Mouse (Mus musculus): ENCODE data around the gene Cfap206. TPM values are rescaled to one million over a fixed set of nuclear protein-coding genes. Genes with fewer than 3 reads are reported as not detected.

The Cfap206 gene
- polyA plus RNA-seq, 1 experiment from 2014 or later: 1.8 TPM

DNA sequence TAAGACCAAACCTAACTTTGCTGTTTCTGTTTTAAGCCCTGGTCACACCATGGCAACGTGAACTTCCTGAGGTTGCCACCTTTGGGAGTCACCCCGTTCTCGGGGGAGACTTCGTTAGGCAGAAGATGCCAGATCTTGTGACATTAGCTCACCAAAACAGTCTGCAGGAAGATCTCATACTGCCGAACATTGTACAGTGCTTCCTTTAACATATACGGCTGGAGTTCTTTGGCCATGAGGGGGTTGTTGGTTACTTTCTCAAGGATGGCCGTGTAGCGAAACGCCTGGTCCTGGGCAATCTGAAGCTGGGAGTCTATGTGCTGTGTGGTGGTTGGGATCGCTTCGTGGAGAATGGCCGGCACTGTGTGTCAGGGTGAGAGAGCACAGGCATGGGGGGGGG is 10.6 kb downstream of the Cfap206 start:
- no peak overlapping the region for H3K27ac ChIP-seq
- H3K4me1 ChIP-seq: no peaks in the 10 kb centered on the region
- H3K4me3 ChIP-seq (replicated peaks): no peak overlapping the region
- no peaks in the 10 kb centered on the region for H3K36me3 ChIP-seq (replicated peaks)
- no peak for ATAC-seq (ENCODE audit: low FRiP score)
- 96% methylated on average over 12 of the region's 12 CpGs for WGBS
- H3K9me3 ChIP-seq: peaks cover 11% of the 10 kb centered on the region; the same call in 1 of the 2 replicates
- no peaks in the 10 kb centered on the region for H3K27me3 ChIP-seq
- H3K4me2 ChIP-seq: no peak overlapping the region
- no peak overlapping the region for H3K9ac ChIP-seq

GRCm38 (mm10) chr4:34715062-34715461 is 14.9 kb downstream of the Cfap206 start:
- Histone ChIP-seq H3K9ac (no peak overlapping the region), H3K27me3 (no peaks in the 10 kb centered on the region), H3K4me2 (no peak overlapping the region), H3K4me3 (replicated peaks) (no peak overlapping the region), H3K36me3 (replicated peaks) (no peaks in the 10 kb centered on the region), H3K27ac (no peak overlapping the region), H3K9me3 (peaks cover 7% of the 10 kb centered on the region; the same call in 1 of the 2 replicates), H3K4me1 (no peaks in the 10 kb centered on the region)
- no peak for ATAC-seq (ENCODE audit: low FRiP score)
- 97% methylated on average over 1 of the region's 1 CpGs for WGBS

DNA sequence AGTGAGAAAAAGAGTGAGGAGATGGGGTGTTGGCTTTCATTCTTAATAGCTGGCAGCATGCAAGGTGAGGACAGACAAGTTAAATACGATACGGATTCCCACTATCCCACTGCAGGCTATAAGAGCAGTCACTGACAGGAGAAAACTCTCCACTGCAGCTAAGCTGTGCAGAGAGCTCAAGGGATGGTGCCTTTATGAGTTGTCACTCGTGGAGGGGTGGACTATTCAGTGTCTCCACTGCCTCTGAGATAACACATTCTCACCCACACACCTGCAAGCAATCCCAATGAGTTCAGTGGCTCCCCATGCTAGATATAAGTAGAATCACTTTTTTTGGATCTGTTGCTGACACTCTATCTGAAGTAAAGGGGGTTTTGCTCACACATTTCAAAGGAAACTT is 21.9 kb downstream of the Cfap206 start:
- 86% methylated on average over 3 of the region's 3 CpGs for WGBS
- no peak overlapping the region for H3K9ac ChIP-seq
- no peaks in the 10 kb centered on the region for H3K36me3 ChIP-seq (replicated peaks)
- no peaks in the 10 kb centered on the region for H3K4me1 ChIP-seq
- H3K9me3 ChIP-seq: no peaks in the 10 kb centered on the region
- no peak for ATAC-seq (ENCODE audit: low FRiP score)
- no peak overlapping the region for H3K27ac ChIP-seq
- no peak overlapping the region for H3K4me3 ChIP-seq (replicated peaks)
- H3K4me2 ChIP-seq: no peak overlapping the region
- H3K27me3 ChIP-seq: no peaks in the 10 kb centered on the region

- H3K4me3 ChIP-seq (replicated peaks): no peak overlapping the region
- 74% methylated on average over 3 of the region's 3 CpGs for WGBS
- no peak overlapping the region for H3K4me2 ChIP-seq
- no peak overlapping the region for H3K9ac ChIP-seq
- ATAC-seq (ENCODE audit: low FRiP score): no peak
- no peaks in the 10 kb centered on the region for H3K27me3 ChIP-seq
- H3K27ac ChIP-seq: no peak overlapping the region
- no peaks in the 10 kb centered on the region for H3K4me1 ChIP-seq
- H3K9me3 ChIP-seq: no peaks in the 10 kb centered on the region
- no peaks in the 10 kb centered on the region for H3K36me3 ChIP-seq (replicated peaks)
Observed at GRCm38 (mm10) chr4:34707248-34707647, 22.8 kb downstream of the Cfap206 start.

DNA sequence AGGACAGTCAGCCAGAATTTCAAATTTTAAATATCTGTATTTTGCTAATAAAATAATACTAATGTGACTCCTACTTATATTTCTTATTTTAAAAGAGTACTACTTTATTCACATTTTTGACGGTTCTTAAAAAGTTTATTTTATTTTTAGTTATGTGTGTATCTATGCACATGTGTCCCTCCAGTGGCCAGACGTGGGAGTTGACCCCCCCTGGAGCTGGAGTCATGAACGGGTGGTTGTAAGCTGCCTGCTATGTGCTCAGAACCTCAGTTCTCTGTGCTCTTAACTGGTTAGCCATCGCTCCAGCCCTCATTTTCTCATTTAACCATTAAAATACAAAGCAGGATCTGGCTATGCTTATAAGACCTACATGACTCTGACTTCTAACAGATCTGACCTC is 27.0 kb downstream of the Cfap206 start:
- Histone ChIP-seq H3K9ac (no peak overlapping the region), H3K4me2 (no peak overlapping the region), H3K27me3 (no peaks in the 10 kb centered on the region), H3K27ac (no peak overlapping the region), H3K9me3 (no peaks in the 10 kb centered on the region), H3K36me3 (replicated peaks) (no peaks in the 10 kb centered on the region), H3K4me3 (replicated peaks) (no peak overlapping the region), H3K4me1 (no peaks in the 10 kb centered on the region)
- WGBS: 79% methylated on average over 4 of the region's 4 CpGs
- no peak for ATAC-seq (ENCODE audit: low FRiP score)

GRCm38 (mm10) chr4:34702231-34702630 is 27.8 kb downstream of the Cfap206 start:
- Histone ChIP-seq H3K4me2 (no peak overlapping the region), H3K9ac (no peak overlapping the region), H3K36me3 (replicated peaks) (no peaks in the 10 kb centered on the region), H3K4me1 (no peaks in the 10 kb centered on the region), H3K4me3 (replicated peaks) (no peak overlapping the region), H3K9me3 (no peaks in the 10 kb centered on the region), H3K27ac (no peak overlapping the region), H3K27me3 (no peaks in the 10 kb centered on the region)
- no peak for ATAC-seq (ENCODE audit: low FRiP score)
- 96% methylated on average over 11 of the region's 11 CpGs for WGBS

GRCm38 (mm10) chr4:34701528-34701927 is 28.5 kb downstream of the Cfap206 start:
- H3K4me3 ChIP-seq (replicated peaks): no peak overlapping the region
- H3K9me3 ChIP-seq: no peaks in the 10 kb centered on the region
- no peak overlapping the region for H3K4me2 ChIP-seq
- H3K4me1 ChIP-seq: no peaks in the 10 kb centered on the region
- 53% methylated on average over 5 of the region's 5 CpGs for WGBS
- H3K27me3 ChIP-seq: no peaks in the 10 kb centered on the region
- no peak overlapping the region for H3K9ac ChIP-seq
- H3K36me3 ChIP-seq (replicated peaks): no peaks in the 10 kb centered on the region
- peak; percentile 51; the same call in 1 of the 2 replicates for ATAC-seq (ENCODE audit: low FRiP score)
- no peak overlapping the region for H3K27ac ChIP-seq

GRCm38 (mm10) chr4:34688021-34688420 is 42.0 kb downstream of the Cfap206 start:
- Histone ChIP-seq H3K4me1 (peaks cover 9% of the 10 kb centered on the region), H3K9ac (no peak overlapping the region), H3K4me3 (replicated peaks) (no peak overlapping the region), H3K27me3 (no peaks in the 10 kb centered on the region), H3K36me3 (replicated peaks) (0 out of 2 replicates have a peak, but pooled peaks cover 2% of the 10 kb centered on the region), H3K9me3 (no peaks in the 10 kb centered on the region), H3K4me2 (no peak overlapping the region), H3K27ac (no peak overlapping the region)
- ATAC-seq (ENCODE audit: low FRiP score): no peak
- WGBS: 82% methylated on average over 3 of the region's 3 CpGs

DNA sequence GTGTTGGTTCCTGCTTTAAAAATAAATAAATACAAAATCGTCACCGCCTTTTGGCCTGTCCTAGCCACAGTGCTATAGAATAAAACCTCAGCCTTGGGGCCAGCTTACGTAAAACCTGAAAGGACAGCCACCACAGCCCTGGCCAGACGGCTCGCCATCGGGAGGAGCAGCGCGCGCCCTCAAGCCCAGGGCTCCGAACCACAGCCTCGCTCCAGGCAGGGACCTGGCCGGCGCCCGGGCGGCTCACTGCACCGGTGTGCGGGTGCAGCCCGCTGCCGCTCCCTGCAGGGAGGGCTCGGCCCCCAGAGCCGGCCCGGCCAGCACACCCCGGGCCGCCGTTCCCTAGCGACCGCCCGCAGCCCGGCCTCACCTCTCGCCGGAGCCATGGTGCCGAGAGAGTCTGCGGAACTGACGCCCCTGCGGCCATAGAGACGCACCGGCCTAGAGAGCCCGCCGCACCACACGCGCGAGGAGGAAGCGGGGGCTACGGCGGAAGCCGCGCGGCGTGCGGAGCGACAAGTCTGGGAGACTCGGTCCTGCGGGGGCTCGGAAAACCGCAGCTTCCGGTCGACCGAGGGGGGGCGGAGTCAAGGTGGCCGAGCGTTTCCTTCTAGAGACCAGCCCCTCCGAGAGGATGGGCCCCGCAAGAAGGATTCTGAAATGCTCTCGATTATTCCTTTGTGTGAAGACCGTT is 43.0 kb downstream of the Cfap206 start, which contains the start of gene Slc35a1:
Slc35a1 (minus strand) TSS at position 565 of the 694 bp plus-strand sequence.
- H3K4me2 ChIP-seq: peak within 1 kb of the TSS; percentile 51
- WGBS: under 1% methylated on average over 64 of the region's 65 CpGs
- no peaks in the 10 kb centered on the region for H3K9me3 ChIP-seq
- H3K27me3 ChIP-seq: no peaks in the 10 kb centered on the region
- H3K27ac ChIP-seq: peak within 1 kb of the TSS; percentile 97
- peak within 1 kb of the TSS; percentile 92 for H3K9ac ChIP-seq
- peak within 1 kb of the TSS; percentile 90 for H3K4me3 ChIP-seq (replicated peaks)
- peak; percentile 98 for ATAC-seq (ENCODE audit: low FRiP score)
- H3K4me1 ChIP-seq: peaks cover 9% of the 10 kb centered on the region
- peaks cover 11% of the 10 kb centered on the region; the same call in 1 of the 2 replicates for H3K36me3 ChIP-seq (replicated peaks)

- ATAC-seq (ENCODE audit: low FRiP score): no peak
- 88% methylated on average over 5 of the region's 5 CpGs for WGBS
- no peak overlapping the region for H3K9ac ChIP-seq
- no peaks in the 10 kb centered on the region for H3K27me3 ChIP-seq
- H3K9me3 ChIP-seq: no peaks in the 10 kb centered on the region
- H3K4me2 ChIP-seq: no peak overlapping the region
- no peak overlapping the region for H3K27ac ChIP-seq
- peaks cover 4% of the 10 kb centered on the region; the same call in 1 of the 2 replicates for H3K4me1 ChIP-seq
- peaks cover 40% of the 10 kb centered on the region for H3K36me3 ChIP-seq (replicated peaks)
- no peak overlapping the region for H3K4me3 ChIP-seq (replicated peaks)
Observed at GRCm38 (mm10) chr4:34680530-34680929, 49.5 kb downstream of the Cfap206 start.

DNA sequence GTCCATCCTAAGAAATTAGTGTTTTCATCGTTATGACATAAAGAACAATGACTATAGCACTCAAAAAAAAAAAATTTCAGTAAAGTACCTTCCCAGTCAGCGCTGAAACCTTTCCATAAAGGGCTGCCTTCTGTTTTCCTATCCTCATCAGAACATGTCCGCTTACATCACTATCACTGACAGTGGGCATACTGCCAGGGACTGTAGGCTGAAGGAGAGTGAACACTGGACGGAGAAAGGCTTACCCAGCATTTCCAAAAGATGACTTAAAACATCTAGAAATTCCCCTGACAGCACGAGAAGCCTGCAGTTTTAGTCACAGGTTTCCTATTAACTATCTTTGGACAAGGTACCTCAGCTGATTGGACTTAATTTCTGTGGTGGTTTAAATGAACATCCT is 56.3 kb downstream of the Cfap206 start:
- H3K27ac ChIP-seq: no peak overlapping the region
- no peak for ATAC-seq (ENCODE audit: low FRiP score)
- H3K27me3 ChIP-seq: no peaks in the 10 kb centered on the region
- H3K36me3 ChIP-seq (replicated peaks): peaks cover 37% of the 10 kb centered on the region
- H3K4me1 ChIP-seq: no peaks in the 10 kb centered on the region
- H3K9me3 ChIP-seq: no peaks in the 10 kb centered on the region
- H3K9ac ChIP-seq: no peak overlapping the region
- no peak overlapping the region for H3K4me2 ChIP-seq
- H3K4me3 ChIP-seq (replicated peaks): no peak overlapping the region
- 93% methylated on average over 5 of the region's 5 CpGs for WGBS

- Histone ChIP-seq H3K9ac (no peak overlapping the region), H3K4me1 (no peaks in the 10 kb centered on the region), H3K27ac (no peak overlapping the region), H3K4me3 (replicated peaks) (no peak overlapping the region), H3K4me2 (no peak overlapping the region), H3K9me3 (no peaks in the 10 kb centered on the region), H3K36me3 (replicated peaks) (peaks cover 54% of the 10 kb centered on the region), H3K27me3 (no peaks in the 10 kb centered on the region)
- WGBS: 89% methylated on average over 5 of the region's 5 CpGs
- no peak for ATAC-seq (ENCODE audit: low FRiP score)
Observed at GRCm38 (mm10) chr4:34667923-34668322, 62.1 kb downstream of the Cfap206 start.

DNA sequence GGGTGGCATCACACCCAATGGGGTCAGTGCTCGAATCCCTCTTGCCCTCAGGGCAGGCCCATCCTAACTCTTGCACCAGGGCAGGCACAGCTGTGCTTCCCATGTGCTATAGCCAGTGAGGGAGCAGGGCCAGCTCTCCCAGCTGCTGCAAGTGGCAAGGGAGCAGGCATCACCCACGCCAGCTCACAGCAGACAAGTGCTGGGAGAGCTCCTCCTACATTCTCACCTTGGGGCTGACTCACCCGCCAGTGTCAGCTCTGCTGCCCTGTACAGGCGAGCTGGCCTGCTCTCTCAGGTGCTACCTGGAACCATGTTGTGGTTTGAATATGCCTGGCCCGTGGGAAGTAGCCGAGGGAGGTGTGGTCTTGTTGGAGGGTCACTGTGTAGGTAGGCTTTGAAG is 68.1 kb downstream of the Cfap206 start:
- no peaks in the 10 kb centered on the region for H3K27me3 ChIP-seq
- H3K4me1 ChIP-seq: no peaks in the 10 kb centered on the region
- H3K9me3 ChIP-seq: no peaks in the 10 kb centered on the region
- no peak overlapping the region for H3K4me3 ChIP-seq (replicated peaks)
- H3K27ac ChIP-seq: no peak overlapping the region
- no peak overlapping the region for H3K4me2 ChIP-seq
- H3K9ac ChIP-seq: no peak overlapping the region
- 88% methylated on average over 6 of the region's 6 CpGs for WGBS
- peaks cover 75% of the 10 kb centered on the region for H3K36me3 ChIP-seq (replicated peaks)
- ATAC-seq (ENCODE audit: low FRiP score): no peak

Measured in forebrain, embryonic 12.5 days (tissue).